Mouse (Mus musculus) spleen, adult 2 months (tissue): ENCODE results near the gene Chmp4b.

Experiments used
- CTCF ChIP-seq: fragments of 200-500 bp; IDR thresholded peaks from 2 replicates; pipeline ENCODE4 v1.5.1; 2011; ENCODE audit warnings: mild to moderate bottlenecking, inconsistent platforms; ENCODE audit not compliant: insufficient read depth, insufficient read length, insufficient replicate concordance; ENCODE audit errors: extremely low read depth
- POLR2A ChIP-seq: fragments of 200-500 bp; IDR thresholded peaks from 2 replicates; pipeline ENCODE4 v1.6.1; 2011; ENCODE audit warnings: low read depth, low read length, inconsistent platforms

- TF ChIP-seq POLR2A, result no peak
- no peak for TF ChIP-seq CTCF
Observed at GRCm38 (mm10) chr2:154630531-154630930, 21.0 kb upstream of the Chmp4b start.
